Mouse (Mus musculus) CH12.LX (cell line): ENCODE data around the gene Lrp3. TPM values are rescaled to one million over a fixed set of nuclear protein-coding genes. Genes with fewer than 3 reads are reported as not detected.
A peak's percentile ranks its signal among the peaks of the same experiment; 100 is the strongest.

Source experiments
- DNase-seq: peaks from one replicate; pipeline ENCODE4 v3.0.0-alpha.2; 2013; ENCODE audit errors: extremely low read depth
- H3K27ac ChIP-seq: 2 replicates; pipeline ENCODE4 v1.5.1; 2012; ENCODE audit warnings: low read depth, mild to moderate bottlenecking, control low read depth, moderate library complexity; ENCODE audit not compliant: insufficient read depth
- H3K27me3 ChIP-seq: replicated peaks from 2 replicates; pipeline ENCODE3; 2012; ENCODE audit warnings: inconsistent platforms
- H3K36me3 ChIP-seq, 2 experiments: replicated peaks in 1 of 2; 2 replicates each; pipeline versions ENCODE3 to v1.6.1; 2012; ENCODE audit warnings: inconsistent platforms in 1 of 2, low read length in 1 of 2, mild to moderate bottlenecking in 1 of 2, mixed read lengths in 1 of 2, moderate library complexity in 1 of 2; ENCODE audit not compliant: control insufficient read depth in 1 of 2, insufficient read depth in 1 of 2
- H3K4me1 ChIP-seq, 2 experiments: 2 replicates each; pipeline ENCODE4 v1.6.1; 2012; ENCODE audit warnings: inconsistent platforms in 1 of 2, moderate library complexity in 1 of 2; ENCODE audit not compliant: insufficient read depth in 2 of 2, control insufficient read depth in 1 of 2
- H3K4me2 ChIP-seq: 2 replicates; pipeline ENCODE4 v1.6.1; 2012; ENCODE audit warnings: low read depth, mild to moderate bottlenecking, control low read depth; ENCODE audit not compliant: poor library complexity, insufficient read depth, severe bottlenecking
- H3K4me3 ChIP-seq, 3 experiments: fragments of 150-350 bp in 1 of 3; sonication (generic) in 1 of 3; replicated peaks in 1 of 3; 2 replicates each; pipeline versions ENCODE3 to v1.5.1; 2011 to 2012; ENCODE audit warnings: low read depth in 2 of 3, low read length in 2 of 3, mild to moderate bottlenecking in 2 of 3, moderate library complexity in 2 of 3, control low read depth in 1 of 3, improper control_type of control experiment in 1 of 3, inconsistent platforms in 1 of 3, mixed read lengths in 1 of 3; ENCODE audit not compliant: poor library complexity in 1 of 3
- H3K79me2 ChIP-seq: replicated peaks from 2 replicates; pipeline ENCODE4 v1.6.1; 2012; ENCODE audit warnings: mild to moderate bottlenecking, moderate library complexity; ENCODE audit not compliant: control insufficient read depth, poor library complexity, insufficient read depth, severe bottlenecking; ENCODE audit errors: extremely low read depth
- H3K9ac ChIP-seq: 2 replicates; pipeline ENCODE4 v1.6.1; 2012; ENCODE audit warnings: low read depth, mild to moderate bottlenecking, control low read depth, moderate library complexity; ENCODE audit not compliant: insufficient read depth
- H3K9me3 ChIP-seq: replicated peaks from 2 replicates; pipeline ENCODE3; 2012; ENCODE audit warnings: low read length, inconsistent platforms, mixed read lengths
- BHLHE40 ChIP-seq: IDR thresholded peaks from 2 replicates; pipeline ENCODE4 v1.6.1; 2011; ENCODE audit warnings: mild to moderate bottlenecking, low read depth, low read length, improper control_type of control experiment
- CTCF ChIP-seq, 2 experiments: IDR thresholded peaks in 1 of 2; conservative IDR thresholded peaks in 1 of 2; 2 replicates each; pipeline ENCODE4 v1.5.1; 2011 to 2012; ENCODE audit warnings: low read depth in 2 of 2, low read length in 2 of 2, improper control_type of control experiment in 1 of 2, inconsistent platforms in 1 of 2, mild to moderate bottlenecking in 1 of 2, moderate library complexity in 1 of 2
- E2F4 ChIP-seq: IDR thresholded peaks from 2 replicates; pipeline ENCODE4 v1.6.1; 2011; ENCODE audit warnings: low read depth, low read length, improper control_type of control experiment; ENCODE audit not compliant: insufficient replicate concordance
- ELF1 ChIP-seq: IDR thresholded peaks from 2 replicates; pipeline ENCODE4 v1.6.1; 2014; ENCODE audit warnings: low read depth, mild to moderate bottlenecking, inconsistent platforms, low read length, improper control_type of control experiment
- EP300 ChIP-seq: IDR thresholded peaks from 2 replicates; pipeline ENCODE4 v1.6.1; 2011; ENCODE audit warnings: low read length, improper control_type of control experiment
- ETS1 ChIP-seq: conservative IDR thresholded peaks from 2 replicates; pipeline ENCODE4 v1.6.1; 2012; ENCODE audit warnings: low read depth, mild to moderate bottlenecking, inconsistent platforms, low read length, improper control_type of control experiment, moderate library complexity
- GABPA ChIP-seq: IDR thresholded peaks from 2 replicates; pipeline ENCODE4 v1.6.1; 2012; ENCODE audit warnings: low read depth, low read length, improper control_type of control experiment, inconsistent platforms; ENCODE audit not compliant: insufficient replicate concordance
- HCFC1 ChIP-seq: IDR thresholded peaks from 2 replicates; pipeline ENCODE4 v1.6.1; 2012; ENCODE audit warnings: low read depth, mild to moderate bottlenecking, inconsistent platforms, low read length, improper control_type of control experiment
- JUN ChIP-seq: IDR thresholded peaks from 2 replicates; pipeline ENCODE4 v1.6.1; 2011; ENCODE audit warnings: low read depth, mild to moderate bottlenecking, low read length, improper control_type of control experiment, moderate library complexity; ENCODE audit not compliant: insufficient read depth
- JUND ChIP-seq: conservative IDR thresholded peaks from 2 replicates; pipeline ENCODE4 v1.6.1; 2011; ENCODE audit warnings: low read depth, low read length, improper control_type of control experiment
- MAFK ChIP-seq: IDR thresholded peaks from 2 replicates; pipeline ENCODE4 v1.6.1; 2011; ENCODE audit warnings: low read length, improper control_type of control experiment; ENCODE audit not compliant: insufficient replicate concordance
- MAX ChIP-seq: IDR thresholded peaks from 2 replicates; pipeline ENCODE4 v1.6.1; 2011; ENCODE audit warnings: low read length, improper control_type of control experiment
- MEF2A ChIP-seq: IDR thresholded peaks from 2 replicates; pipeline ENCODE4 v1.6.1; 2014; ENCODE audit warnings: low read depth, mild to moderate bottlenecking, inconsistent platforms, low read length, improper control_type of control experiment, borderline replicate concordance
- MXI1 ChIP-seq: IDR thresholded peaks from 2 replicates; pipeline ENCODE4 v1.6.1; 2011; ENCODE audit warnings: mild to moderate bottlenecking, low read depth, low read length, improper control_type of control experiment
- MYC ChIP-seq: IDR thresholded peaks from 2 replicates; pipeline ENCODE4 v1.6.1; 2011; ENCODE audit warnings: low read depth, mild to moderate bottlenecking, improper control_type of control experiment, low read length
- RCOR1 ChIP-seq: conservative IDR thresholded peaks from 2 replicates; pipeline ENCODE4 v1.6.1; 2012; ENCODE audit warnings: low read depth, mild to moderate bottlenecking, inconsistent platforms, low read length, improper control_type of control experiment
- SIN3A ChIP-seq: IDR thresholded peaks from 2 replicates; pipeline ENCODE4 v1.6.1; 2012; ENCODE audit warnings: low read length, improper control_type of control experiment, inconsistent platforms
- SMC3 ChIP-seq: IDR thresholded peaks from 2 replicates; pipeline ENCODE4 v1.6.1; 2011; ENCODE audit warnings: low read depth, low read length, improper control_type of control experiment
- TCF12 ChIP-seq: IDR thresholded peaks from 2 replicates; pipeline ENCODE4 v1.6.1; 2014; ENCODE audit warnings: low read depth, mild to moderate bottlenecking, inconsistent platforms, low read length, improper control_type of control experiment
- USF1 ChIP-seq: IDR thresholded peaks from 2 replicates; pipeline ENCODE4 v1.6.1; 2014; ENCODE audit warnings: low read depth, mild to moderate bottlenecking, inconsistent platforms, low read length, improper control_type of control experiment
- ZC3H11A ChIP-seq: IDR thresholded peaks from 2 replicates; pipeline ENCODE4 v1.6.1; 2012; ENCODE audit warnings: low read depth, mild to moderate bottlenecking, inconsistent platforms, low read length, improper control_type of control experiment
- ZKSCAN1 ChIP-seq: IDR thresholded peaks from 2 replicates; pipeline ENCODE4 v1.6.1; 2012; ENCODE audit warnings: low read depth, inconsistent platforms, low read length, improper control_type of control experiment, borderline replicate concordance
- ZMIZ1 ChIP-seq: IDR thresholded peaks from 2 replicates; pipeline ENCODE4 v1.6.1; 2012; ENCODE audit warnings: low read depth, mild to moderate bottlenecking, inconsistent platforms, low read length, improper control_type of control experiment
- dilution Hi-C: fragments of 300-500 bp; cut with MboI; formaldehyde crosslinking; loops from 2 replicates; pipeline ENCODE4 v1.14.3; 2020; ENCODE audit warnings: low sequenced_read_pairs; ENCODE audit not compliant: extremely low pct_unique_long_range_greater_than_20kb, extremely low pct_ligation_motif_present
- in situ Hi-C: fragments of 300-500 bp; cut with MboI; formaldehyde crosslinking; loops from 3 replicates; pipeline ENCODE4 v1.14.3; 2019; ENCODE audit warnings: low sequenced_read_pairs, low pct_ligation_motif_present, low pct_unique_long_range_greater_than_20kb, mixed read lengths
- polyA plus RNA-seq: library from polyadenylated mRNA; unstranded; fragments of >175 nt; gene quantifications from 2 replicates; pipeline ENCODE4 v1.2.1, GENCODE M21; 2012; ENCODE audit warnings: low read depth; ENCODE audit not compliant: insufficient read length
- total RNA-seq, 2 experiments: library from RNA; depleted of rRNA; stranded (reverse); fragments of 300-350 nt in 1 of 2; fragments of >200 nt in 1 of 2; gene quantifications; 2 replicates each; pipeline ENCODE4 v1.2.3; 2012 to 2014

Gene Lrp3
- total and polyA plus RNA-seq, 3 experiments: not detected

- TF ChIP-seq ZMIZ1 (no peak), E2F4 (no peak), SMC3 (peak; percentile 43; the same call in 1 of the 2 replicates), JUN (peak; percentile 77), ELF1 (no peak), SIN3A (no peak), ETS1 (peak; percentile 83)
Measured at GRCm38 (mm10) chr7:35176412-35177381, 38.6 kb downstream of the Lrp3 start (continued).

DNA sequence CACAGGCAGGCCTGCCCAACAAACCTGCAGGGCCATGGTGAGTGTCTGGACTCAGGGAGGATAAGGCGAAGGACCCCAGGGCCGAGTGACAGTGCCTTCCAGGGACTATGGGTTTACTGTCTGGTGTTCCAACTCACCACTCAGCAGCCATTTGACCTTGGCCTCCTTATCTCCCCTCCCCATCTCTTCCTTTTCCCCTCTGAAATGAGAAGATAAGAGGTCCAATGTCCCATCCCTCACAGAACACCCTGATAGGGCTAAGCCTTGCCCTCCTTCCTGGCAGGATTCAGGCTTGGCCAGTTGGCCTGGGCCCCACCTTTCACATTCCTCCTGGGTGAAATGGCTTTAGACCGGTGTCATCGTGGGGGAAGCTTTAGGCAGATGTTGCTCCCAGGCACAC, 39.8 kb downstream of the Lrp3 start:
- no peak for DNase-seq
- H3K4me2 ChIP-seq: no peak overlapping the region
- in situ Hi-C loops: loop anchor here (5.0 to 25.0 kb wide), 4 partner anchors 82 to 763 kb away; no protein-coding TSS in a partner anchor
- H3K9ac ChIP-seq: no peak overlapping the region
- dilution Hi-C loops: no loop called here
- H3K27me3 ChIP-seq: peaks cover 8% of the 10 kb centered on the region
- H3K4me3 ChIP-seq: no peak overlapping the region
- H3K36me3 ChIP-seq: no peaks in the 10 kb centered on the region
- H3K4me1 ChIP-seq: peaks cover 0 to 32% of the 10 kb centered on the region in 2 experiments; a peak in 3 of 4 replicates
- no peak overlapping the region for H3K27ac ChIP-seq
- H3K9me3 ChIP-seq: peaks cover 5% of the 10 kb centered on the region
- TF ChIP-seq MEF2A (no peak), ELF1 (no peak), EP300 (no peak), GABPA (no peak), SIN3A (no peak)
- no peaks in the 10 kb centered on the region for H3K79me2 ChIP-seq

DNA sequence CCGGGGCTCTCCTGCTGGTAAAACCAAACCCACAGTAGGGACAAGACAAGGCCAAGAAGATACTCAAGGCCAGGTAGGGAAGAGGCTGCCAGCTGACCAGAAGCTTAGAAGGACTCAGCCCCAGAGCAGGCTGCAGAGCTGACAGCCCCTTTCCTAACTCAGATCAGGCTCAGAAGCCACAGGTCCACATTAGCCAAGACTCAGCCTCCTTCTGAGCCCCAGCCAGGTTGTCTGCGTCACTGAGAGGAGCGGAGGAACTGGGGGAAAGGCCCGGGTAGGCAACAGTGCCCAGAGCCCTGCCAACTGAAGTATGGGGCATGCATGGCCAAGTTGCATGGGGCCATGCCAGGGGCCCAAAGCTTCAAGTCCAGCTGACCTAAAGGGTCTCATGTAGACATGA, 42.8 kb downstream of the Lrp3 start:
- no peak overlapping the region for H3K27ac ChIP-seq
- in situ Hi-C loops: loop anchor here (5.0 to 10.0 kb wide), 2 partner anchors 338 to 495 kb away; no protein-coding TSS in a partner anchor
- no peaks in the 10 kb centered on the region for H3K79me2 ChIP-seq
- H3K36me3 ChIP-seq: no peaks in the 10 kb centered on the region
- H3K4me3 ChIP-seq: no peak overlapping the region
- H3K4me1 ChIP-seq: peaks cover 0 to 29% of the 10 kb centered on the region in 2 experiments; a peak in 3 of 4 replicates
- peaks cover 10% of the 10 kb centered on the region for H3K27me3 ChIP-seq
- H3K9ac ChIP-seq: no peak overlapping the region
- H3K9me3 ChIP-seq: no peaks in the 10 kb centered on the region
- dilution Hi-C loops: no loop called here
- H3K4me2 ChIP-seq: peak overlapping the region; percentile 46; the same call in 1 of the 2 replicates
- no peak for DNase-seq
- TF ChIP-seq JUND (no peak), E2F4 (no peak), MYC (no peak), ETS1 (no peak), MEF2A (no peak), USF1 (no peak), ZKSCAN1 (no peak), ZC3H11A (no peak), SIN3A (no peak), MXI1 (no peak), RCOR1 (no peak), HCFC1 (no peak), BHLHE40 (no peak), CTCF (conservative IDR thresholded peaks at IDR 0.05 in 1 of 2, IDR thresholded peaks at IDR 0.05 in 1 of 2; ENCODE audit: low read depth in 2 of 2, low read length in 2 of 2) (no peak), ELF1 (no peak), MAX (no peak), TCF12 (no peak), MAFK (no peak), SMC3 (no peak)
